Mouse (Mus musculus) embryo, embryonic 10.5 days (tissue): ENCODE measurements at regions not wholly inside any gene's neighbourhood (a gene's known extent, or its start where the extent isn't known, plus 50 kb on each side); places are given as distances from the start of the nearest gene placed in this dataset.
A peak's percentile ranks its signal among the peaks of the same experiment; 100 is the strongest.
"Not testable (repeated sequence)": the region's sequence is repeated elsewhere in the genome, so short reads cannot be mapped to it uniquely, and the experiment has no call there.

Experiments used
- DNase-seq: peaks from one replicate; pipeline ENCODE4 v3.0.0-alpha.2; 2015; ENCODE audit warnings: low spot score

- DNase-seq = no peak
Measured at GRCm38 (mm10) chr16:25478300-25478699, 191.7 kb downstream of the Tprg start.

GRCm38 (mm10) chr16:25483831-25484254, 197.2 kb downstream of the Tprg start:
- no peak for DNase-seq

- no peak for DNase-seq
Measured at GRCm38 (mm10) chr16:25485007-25485406, 198.4 kb downstream of the Tprg start.

- DNase-seq = no peak
Measured at GRCm38 (mm10) chr16:25486477-25487094, 197.0 kb upstream of the Trp63 start.

- DNase-seq = no peak
Measured at GRCm38 (mm10) chr16:25490847-25491246, 192.7 kb upstream of the Trp63 start.

GRCm38 (mm10) chr16:25494153-25494552, 189.4 kb upstream of the Trp63 start:
- DNase-seq = no peak

GRCm38 (mm10) chr16:25495586-25496196, 187.9 kb upstream of the Trp63 start:
- DNase-seq = no peak

GRCm38 (mm10) chr16:25504829-25505228, 178.7 kb upstream of the Trp63 start:
- peak; percentile 3 for DNase-seq

- DNase-seq = no peak
Measured at GRCm38 (mm10) chr16:25517114-25517868, 166.3 kb upstream of the Trp63 start.

GRCm38 (mm10) chr16:25523141-25523540, 160.4 kb upstream of the Trp63 start:
- not testable (repeated sequence) for DNase-seq

- no peak for DNase-seq
Measured at GRCm38 (mm10) chr16:25523621-25524020, 159.9 kb upstream of the Trp63 start.

- DNase-seq = no peak
Measured at GRCm38 (mm10) chr16:25527850-25528249, 155.7 kb upstream of the Trp63 start.

GRCm38 (mm10) chr16:25528313-25528712, 155.2 kb upstream of the Trp63 start:
- DNase-seq = no peak

- no peak for DNase-seq
Measured at GRCm38 (mm10) chr16:25529681-25530080, 153.9 kb upstream of the Trp63 start.

- DNase-seq = no peak
Measured at GRCm38 (mm10) chr16:25531761-25532336, 151.7 kb upstream of the Trp63 start.

GRCm38 (mm10) chr16:25532519-25533205, 150.9 kb upstream of the Trp63 start:
- no peak for DNase-seq

- no peak for DNase-seq
Measured at GRCm38 (mm10) chr16:25533206-25533580, 150.4 kb upstream of the Trp63 start.

GRCm38 (mm10) chr16:25536550-25536949, 147.0 kb upstream of the Trp63 start:
- DNase-seq = no peak

- no peak for DNase-seq
Measured at GRCm38 (mm10) chr16:25549542-25550110, 133.9 kb upstream of the Trp63 start.

GRCm38 (mm10) chr16:25557181-25557580, 126.4 kb upstream of the Trp63 start:
- no peak for DNase-seq

GRCm38 (mm10) chr16:25580216-25580615, 103.3 kb upstream of the Trp63 start:
- DNase-seq = no peak
